Mouse (Mus musculus) hindbrain, embryonic 16.5 days (tissue): ENCODE results near the gene Nacc2. TPM values are rescaled to one million over a fixed set of nuclear protein-coding genes. Genes with fewer than 3 reads are reported as not detected.

Experiments used
- ATAC-seq: fragments of 200-750 bp; cut with Nextera tagmentation; 2 replicates; pipeline ENCODE4 v1.8.0; 2017; ENCODE audit warnings: moderate TSS enrichment, moderate library complexity
- H3K27ac ChIP-seq: fragments of 300-500 bp; sonication (generic); 2 replicates; pipeline ENCODE4 v1.5.1; 2014; ENCODE audit warnings: low read depth, mild to moderate bottlenecking, control low read depth, low read length, moderate library complexity
- H3K27me3 ChIP-seq: fragments of 300-500 bp; sonication (generic); replicated peaks from 2 replicates; pipeline ENCODE4 v1.6.1; 2014; ENCODE audit warnings: low read length; ENCODE audit not compliant: control insufficient read depth, insufficient read depth
- H3K36me3 ChIP-seq: fragments of 300-500 bp; sonication (generic); 2 replicates; pipeline ENCODE4 v1.6.1; 2014; ENCODE audit warnings: mild to moderate bottlenecking, low read length, moderate library complexity, mixed read lengths; ENCODE audit not compliant: control insufficient read depth, insufficient read depth
- H3K4me1 ChIP-seq: fragments of 300-500 bp; sonication (generic); 2 replicates; pipeline ENCODE4 v1.6.1; 2014; ENCODE audit warnings: low read depth, low read length; ENCODE audit not compliant: control insufficient read depth, insufficient read depth
- H3K4me2 ChIP-seq: fragments of 300-500 bp; sonication (generic); 2 replicates; pipeline ENCODE4 v1.6.1; 2014; ENCODE audit warnings: mild to moderate bottlenecking, low read length, control low read depth, moderate library complexity
- H3K4me3 ChIP-seq: fragments of 300-500 bp; sonication (generic); 2 replicates; pipeline ENCODE4 v1.5.1; 2014; ENCODE audit warnings: mild to moderate bottlenecking, low read length, control low read depth, moderate library complexity
- H3K9ac ChIP-seq: fragments of 300-500 bp; sonication (generic); 2 replicates; pipeline ENCODE4 v1.6.1; 2014; ENCODE audit warnings: low read depth, mild to moderate bottlenecking, control low read depth, low read length, moderate library complexity
- H3K9me3 ChIP-seq: fragments of 300-500 bp; sonication (generic); 2 replicates; pipeline ENCODE4 v1.6.1; 2014; ENCODE audit warnings: mild to moderate bottlenecking, low read length, moderate library complexity; ENCODE audit not compliant: control insufficient read depth
- WGBS: fragments of 180-500 bp; shearing (Covaris S2); extraction: QIAGEN DNeasy Blood & Tissue Kit; methylation state at CpG from one replicate; pipeline ENCODE4 v1.1.7; 2014; 5-methylcytosine and 5-hydroxymethylcytosine counted together
- polyA plus RNA-seq: library from polyadenylated mRNA; unstranded; fragments of >200 nt; fragmentation: Nextera tagmentation; extraction: Ambion mirVana; gene quantifications from 2 replicates; pipeline ENCODE4 v1.2.1, GENCODE M21; 2015

The Nacc2 gene
- polyA plus RNA-seq, result 24.5 and 25.8 TPM in 2 replicates

DNA sequence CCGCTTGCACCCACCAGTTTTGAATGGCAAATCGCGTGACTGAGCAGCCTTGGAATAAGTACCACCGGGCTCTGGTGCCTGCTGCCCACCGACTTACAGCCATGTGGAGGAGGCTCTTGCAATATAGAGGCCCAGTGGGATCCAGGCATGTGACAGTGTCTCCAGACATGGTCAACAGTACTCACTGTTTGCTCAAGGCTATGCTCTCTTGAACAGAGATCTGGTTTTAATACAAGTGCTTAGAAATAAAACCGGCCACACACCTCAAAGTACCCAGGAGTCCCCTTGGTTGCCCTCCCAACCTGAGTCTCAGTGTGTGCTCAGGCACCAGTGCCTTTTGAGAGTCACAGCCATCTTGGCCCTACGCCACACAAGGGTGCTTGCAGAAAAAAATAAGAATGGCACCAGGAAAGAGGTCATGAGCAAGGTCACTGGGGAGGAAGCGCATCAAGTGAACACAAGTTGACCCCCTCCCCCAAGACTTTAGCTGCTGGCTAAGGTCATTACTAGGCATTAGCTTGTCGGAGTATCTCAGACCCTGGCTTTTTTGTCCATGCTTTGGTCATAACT lies at the start of gene Nacc2:
TSS of gene Nacc2 (minus strand) at position 142 of the 570 bp plus-strand sequence.
- no peaks in the 10 kb centered on the region for H3K36me3 ChIP-seq
- peak within 1 kb of the TSS; percentile 78 for H3K4me3 ChIP-seq
- no peak within 1 kb of the TSS for H3K27ac ChIP-seq
- H3K4me2 ChIP-seq, result peak within 1 kb of the TSS; percentile 99
- H3K4me1 ChIP-seq, result peaks cover 23% of the 10 kb centered on the region
- 29% methylated on average over 9 of the region's 9 CpGs for WGBS
- no peaks in the 10 kb centered on the region for H3K9me3 ChIP-seq
- ATAC-seq, result peak; percentile 28; the same call in 1 of the 2 replicates
- peak within 1 kb of the TSS; percentile 72 for H3K9ac ChIP-seq
- 0 out of 2 replicates have a peak, but pooled peaks cover 5% of the 10 kb centered on the region for H3K27me3 ChIP-seq

DNA sequence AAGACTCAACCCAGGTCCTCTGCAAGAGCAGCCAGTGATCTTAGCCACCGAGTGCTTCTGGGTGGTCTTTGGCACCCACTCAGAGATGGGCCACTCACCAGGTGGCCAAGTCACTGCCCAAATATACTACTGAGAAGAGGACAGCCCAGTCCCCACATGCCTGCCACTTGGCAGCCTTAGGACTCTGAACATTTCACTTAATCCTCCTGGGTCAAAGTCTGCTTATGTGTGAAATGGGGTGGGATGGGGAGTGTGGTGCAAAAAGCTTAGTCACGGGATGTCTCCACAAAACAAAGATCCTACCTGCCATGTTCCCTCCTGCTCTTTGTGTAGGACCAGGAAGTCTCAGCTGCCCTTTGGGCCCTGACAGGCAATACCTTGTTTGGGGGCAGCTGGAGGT lies 49.1 kb upstream of the Nacc2 start:
- H3K4me1 ChIP-seq, result peaks cover 2% of the 10 kb centered on the region; the same call in 1 of the 2 replicates
- no peak overlapping the region for H3K4me3 ChIP-seq
- no peaks in the 10 kb centered on the region for H3K36me3 ChIP-seq
- H3K27ac ChIP-seq, result no peak overlapping the region
- ATAC-seq, result no peak
- peaks cover 3% of the 10 kb centered on the region for H3K27me3 ChIP-seq
- no peak overlapping the region for H3K9ac ChIP-seq
- H3K9me3 ChIP-seq, result no peaks in the 10 kb centered on the region
- no peak overlapping the region for H3K4me2 ChIP-seq
- WGBS, result 76% methylated on average over 2 of the region's 2 CpGs

DNA sequence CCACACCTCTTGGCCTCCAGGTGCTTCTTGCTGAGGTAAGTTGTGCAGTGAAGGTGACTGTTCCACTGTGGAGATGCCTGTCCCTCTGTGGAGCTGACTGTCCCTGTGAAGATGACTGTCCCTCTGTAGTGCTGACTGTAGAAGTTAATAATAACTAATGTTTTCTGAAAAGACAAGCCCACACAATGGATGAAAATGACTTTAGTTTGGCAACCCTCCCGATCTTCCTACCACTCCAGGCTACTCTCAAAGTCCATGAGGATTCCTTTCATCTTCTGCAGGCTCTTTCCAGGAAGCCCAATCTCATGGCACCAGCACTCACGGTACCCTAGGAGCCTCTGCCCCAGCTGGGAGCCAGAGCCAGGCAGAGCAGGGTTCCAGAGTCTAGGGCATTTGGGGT lies 47.4 kb upstream of the Nacc2 start:
- ATAC-seq, result no peak
- Histone ChIP-seq H3K27ac (no peak overlapping the region), H3K9me3 (no peaks in the 10 kb centered on the region), H3K9ac (no peak overlapping the region), H3K27me3 (peaks cover 3% of the 10 kb centered on the region; the same call in 1 of the 2 replicates), H3K4me2 (no peak overlapping the region), H3K4me1 (peaks cover 2% of the 10 kb centered on the region; the same call in 1 of the 2 replicates), H3K4me3 (no peak overlapping the region), H3K36me3 (no peaks in the 10 kb centered on the region)
- WGBS, result 54% methylated on average over 2 of the region's 2 CpGs

DNA sequence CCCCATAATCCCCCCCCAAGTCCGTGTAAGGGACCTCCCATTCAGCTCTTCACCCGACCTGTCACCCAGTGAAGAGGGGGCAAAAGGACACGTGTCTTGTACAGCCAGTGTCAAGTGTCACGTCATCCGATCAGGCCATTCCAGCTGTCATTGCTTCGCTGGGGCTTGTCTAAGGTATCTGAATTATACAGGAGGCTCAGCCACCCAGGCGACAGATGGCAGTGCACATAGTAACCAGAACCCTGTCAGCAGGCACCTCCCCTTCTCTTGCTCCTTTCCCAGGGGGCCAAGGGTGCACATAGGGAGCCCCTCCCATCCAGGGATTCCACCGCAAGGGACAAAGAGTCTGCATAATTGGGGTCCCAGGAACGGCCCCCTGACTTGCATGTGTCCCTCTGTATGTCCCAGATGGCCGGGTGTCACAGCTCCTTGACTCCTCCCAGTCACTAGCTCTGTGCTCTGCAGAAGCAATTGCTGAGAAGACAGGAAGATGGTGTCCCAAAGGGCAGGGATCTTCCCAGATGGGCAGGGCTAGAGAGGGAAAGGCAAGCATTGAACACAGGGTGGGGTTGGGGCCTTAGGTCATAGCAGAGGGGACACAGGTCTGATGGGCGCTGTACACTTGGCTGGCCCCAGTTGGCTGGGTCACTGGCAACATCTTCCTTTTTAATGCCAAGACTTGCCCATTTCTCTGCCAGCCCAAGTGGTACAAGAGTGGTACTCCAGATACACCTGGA lies 46.0 kb upstream of the Nacc2 start:
- peaks cover 3% of the 10 kb centered on the region; the same call in 1 of the 2 replicates for H3K27me3 ChIP-seq
- H3K9ac ChIP-seq, result no peak overlapping the region
- no peak overlapping the region for H3K27ac ChIP-seq
- peaks cover 2% of the 10 kb centered on the region; the same call in 1 of the 2 replicates for H3K4me1 ChIP-seq
- ATAC-seq, result no peak
- 31% methylated on average over 11 of the region's 11 CpGs for WGBS
- no peak overlapping the region for H3K4me2 ChIP-seq
- no peaks in the 10 kb centered on the region for H3K9me3 ChIP-seq
- H3K36me3 ChIP-seq, result no peaks in the 10 kb centered on the region
- H3K4me3 ChIP-seq, result no peak overlapping the region

DNA sequence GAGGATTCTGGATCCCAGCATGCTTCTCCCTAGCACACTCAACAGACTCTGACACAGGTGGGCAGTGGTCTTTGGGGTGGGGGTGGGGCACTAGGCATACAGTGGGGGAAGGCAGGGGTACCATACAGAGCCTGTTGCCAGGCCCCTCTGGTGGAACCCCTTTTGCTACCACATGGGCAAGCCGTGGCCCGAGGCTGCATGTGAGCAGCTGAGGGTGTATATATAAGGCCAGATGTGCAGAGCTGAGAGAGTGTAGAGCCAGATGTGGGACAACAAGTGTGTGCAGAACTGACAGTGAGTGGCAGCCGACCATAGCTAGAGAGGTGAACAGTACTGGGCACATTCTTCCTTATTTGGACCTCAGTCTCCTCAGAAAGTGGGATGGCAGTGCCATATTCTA lies 43.9 kb upstream of the Nacc2 start:
- ATAC-seq, result no peak
- Histone ChIP-seq H3K27ac (no peak overlapping the region), H3K9ac (no peak overlapping the region), H3K27me3 (peaks cover 1% of the 10 kb centered on the region; the same call in 1 of the 2 replicates), H3K4me1 (peaks cover 2% of the 10 kb centered on the region; the same call in 1 of the 2 replicates), H3K36me3 (no peaks in the 10 kb centered on the region), H3K4me3 (no peak overlapping the region), H3K4me2 (no peak overlapping the region), H3K9me3 (no peaks in the 10 kb centered on the region)
- 86% methylated on average over 3 of the region's 3 CpGs for WGBS

DNA sequence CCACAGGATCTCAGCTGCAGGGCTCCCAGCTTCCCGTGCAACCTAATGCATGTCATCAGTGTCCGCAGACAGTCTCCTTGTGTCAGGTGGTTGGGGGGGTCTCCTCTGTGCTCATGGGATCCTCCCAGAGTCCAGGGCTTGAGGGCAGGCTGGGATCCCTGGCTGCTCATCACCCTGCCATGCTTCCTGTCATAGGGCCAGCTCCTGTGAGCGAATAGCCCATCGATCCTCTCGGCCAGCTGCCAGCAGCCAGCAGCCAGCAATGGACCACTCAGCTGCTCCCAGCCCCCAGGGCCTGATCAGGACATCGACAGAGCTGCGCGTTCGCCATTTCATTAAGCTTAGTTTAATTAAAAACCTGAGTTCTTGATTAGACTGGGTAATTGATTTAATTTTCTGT lies 35.0 kb upstream of the Nacc2 start:
- 42% methylated on average over 9 of the region's 9 CpGs for whole genome bisulfite sequencing
- no peaks in the 10 kb centered on the region for H3K27me3 ChIP-seq
- H3K4me1 ChIP-seq, result peaks cover 22% of the 10 kb centered on the region
- no peaks in the 10 kb centered on the region for H3K9me3 ChIP-seq
- ATAC-seq, result no peak
- H3K9ac ChIP-seq, result no peak overlapping the region
- no peak overlapping the region for H3K4me3 ChIP-seq
- no peaks in the 10 kb centered on the region for H3K36me3 ChIP-seq
- 0 out of 2 replicates have a peak overlapping the region, but pooled peaks have one; percentile 23 for H3K27ac ChIP-seq
- H3K4me2 ChIP-seq, result no peak overlapping the region

DNA sequence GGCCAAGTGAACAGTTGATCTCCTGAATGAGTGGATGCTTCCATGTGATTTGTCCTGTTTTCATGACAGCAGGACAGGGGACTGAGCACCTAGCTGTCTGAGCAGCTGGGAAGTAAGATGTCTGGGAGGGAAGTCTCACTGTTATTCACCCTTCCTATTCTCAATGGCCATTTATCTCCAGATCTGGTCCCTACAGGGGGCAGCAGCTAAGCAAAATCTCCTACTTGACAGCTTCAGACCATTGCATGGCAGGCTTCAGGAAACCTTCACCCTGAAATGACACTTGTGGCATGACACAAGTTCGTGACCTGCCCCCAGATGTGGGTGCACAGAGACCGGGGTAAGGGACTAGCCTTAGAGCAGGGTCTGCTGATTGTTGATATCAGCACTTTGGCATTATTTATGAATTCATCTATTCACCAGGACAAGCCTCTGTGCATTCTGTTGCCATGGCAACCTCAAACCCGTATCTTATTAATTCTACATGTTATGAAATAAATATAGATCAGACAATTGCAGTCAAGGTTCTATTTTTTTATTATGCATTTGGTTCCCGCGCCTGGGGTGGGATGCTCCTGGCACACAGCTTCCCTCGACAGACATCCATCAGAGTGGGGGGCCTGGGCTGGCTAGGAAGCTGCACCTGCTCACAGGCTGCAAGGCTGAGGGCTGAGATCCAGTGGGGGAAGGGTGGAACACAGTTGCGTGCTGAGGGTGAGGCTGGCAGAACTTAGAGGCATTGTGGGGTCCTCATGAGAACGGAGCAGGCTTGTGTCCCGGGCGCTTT lies 33.4 kb upstream of the Nacc2 start:
- Histone ChIP-seq H3K27ac (peak overlapping the region; percentile 72), H3K27me3 (no peaks in the 10 kb centered on the region), H3K4me1 (peaks cover 22% of the 10 kb centered on the region), H3K9ac (peak overlapping the region; percentile 29; the same call in 1 of the 2 replicates), H3K4me3 (no peak overlapping the region), H3K9me3 (no peaks in the 10 kb centered on the region), H3K4me2 (no peak overlapping the region; the same call in 1 of the 2 replicates), H3K36me3 (no peaks in the 10 kb centered on the region)
- ATAC-seq, result peak; percentile 77
- 36% methylated on average over 10 of the region's 10 CpGs for WGBS

DNA sequence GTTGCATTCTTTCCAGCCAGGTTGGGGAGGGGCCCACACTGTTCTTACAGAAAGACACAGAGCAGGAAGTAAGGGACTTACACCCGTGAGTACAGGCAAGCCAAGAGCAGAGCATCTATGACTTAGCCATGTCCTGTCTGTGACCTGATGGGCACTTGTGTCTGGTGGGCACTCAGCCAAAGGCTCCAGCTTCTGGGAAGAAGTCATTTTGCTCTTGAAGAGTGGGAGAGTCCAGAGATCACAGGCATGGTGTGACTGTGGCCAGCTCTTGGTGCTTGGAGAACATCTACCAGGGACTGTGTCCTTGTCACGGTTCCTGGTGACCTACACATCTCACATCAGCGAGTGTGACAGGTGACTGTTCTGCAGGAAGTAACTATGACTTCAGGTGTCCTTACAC lies 32.7 kb upstream of the Nacc2 start:
- ATAC-seq, result no peak
- 74% methylated on average over 3 of the region's 3 CpGs for WGBS
- Histone ChIP-seq H3K9ac (no peak overlapping the region), H3K27me3 (no peaks in the 10 kb centered on the region), H3K4me3 (no peak overlapping the region), H3K27ac (no peak overlapping the region; the same call in 1 of the 2 replicates), H3K9me3 (no peaks in the 10 kb centered on the region), H3K4me2 (no peak overlapping the region), H3K4me1 (peaks cover 22% of the 10 kb centered on the region), H3K36me3 (no peaks in the 10 kb centered on the region)

DNA sequence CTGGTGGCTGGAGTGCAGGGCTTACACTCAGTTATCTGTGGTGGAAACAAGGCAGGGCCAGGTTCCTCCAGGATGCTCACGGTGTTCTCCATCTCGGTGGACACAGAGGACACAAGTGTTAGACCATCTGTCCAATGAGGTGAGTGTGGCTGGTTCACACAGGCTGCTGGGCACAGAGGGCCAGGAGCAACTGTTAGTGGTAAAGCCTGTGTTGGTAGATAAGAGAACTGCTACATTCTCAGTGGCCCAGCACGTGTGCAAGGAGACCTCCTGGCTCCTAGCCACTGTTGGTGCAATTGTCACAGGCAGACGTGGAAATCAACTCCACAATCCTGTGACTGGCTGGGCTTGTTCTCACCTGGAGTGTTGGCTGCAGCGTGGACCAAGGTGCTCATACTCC lies 31.6 kb upstream of the Nacc2 start:
- H3K36me3 ChIP-seq, result no peaks in the 10 kb centered on the region
- H3K27ac ChIP-seq, result no peak overlapping the region
- H3K4me3 ChIP-seq, result no peak overlapping the region
- 73% methylated on average over 5 of the region's 5 CpGs for WGBS
- H3K27me3 ChIP-seq, result no peaks in the 10 kb centered on the region
- H3K9me3 ChIP-seq, result no peaks in the 10 kb centered on the region
- H3K4me1 ChIP-seq, result peaks cover 22% of the 10 kb centered on the region
- ATAC-seq, result no peak
- no peak overlapping the region for H3K4me2 ChIP-seq
- no peak overlapping the region for H3K9ac ChIP-seq
